Mouse (Mus musculus) v-Abl transformed pro-B cells (cell line): Measurements from ENCODE around the gene Plcb4.
"Not testable (repeated sequence)": the region's sequence is repeated elsewhere in the genome, so short reads cannot be mapped to it uniquely, and the experiment has no call there.

Experiments
- in situ Hi-C, 2 experiments: fragments of 400-800 bp; cut with MboI; formaldehyde crosslinking; loops; one replicate each; pipeline ENCODE4 v1.15.1; 2025; ENCODE audit not compliant: unreplicated experiment in 2 of 2

Gene Plcb4

GRCm38 (mm10) chr2:135983972-135984371, 325.2 kb downstream of the Plcb4 start:
- in situ Hi-C loops: no loop called here

GRCm38 (mm10) chr2:135985536-135986265, 326.9 kb downstream of the Plcb4 start:
- in situ Hi-C loops: no loop called here

- in situ Hi-C loops: not testable (repeated sequence)
Observed at GRCm38 (mm10) chr2:135988475-135988874, 329.7 kb downstream of the Plcb4 start.

- in situ Hi-C loops: not testable (repeated sequence)
Observed at GRCm38 (mm10) chr2:135990686-135991085, 331.9 kb downstream of the Plcb4 start.

GRCm38 (mm10) chr2:135993314-135993713, 334.5 kb downstream of the Plcb4 start:
- in situ Hi-C loops: no loop called here

- in situ Hi-C loops: no loop called here
Observed at GRCm38 (mm10) chr2:135995196-135995595, 336.4 kb downstream of the Plcb4 start.

GRCm38 (mm10) chr2:135996936-135997335, 338.1 kb downstream of the Plcb4 start:
- in situ Hi-C loops: no loop called here

- in situ Hi-C loops: no loop called here
Observed at GRCm38 (mm10) chr2:135997361-135998150, 338.7 kb downstream of the Plcb4 start.

- in situ Hi-C loops: no loop called here
Observed at GRCm38 (mm10) chr2:135998886-135999285, 340.1 kb downstream of the Plcb4 start.

- in situ Hi-C loops: no loop called here
Observed at GRCm38 (mm10) chr2:135999361-135999760, 340.6 kb downstream of the Plcb4 start.

GRCm38 (mm10) chr2:136000933-136001332, 342.1 kb downstream of the Plcb4 start:
- in situ Hi-C loops: no loop called here

GRCm38 (mm10) chr2:136002118-136002517, 343.3 kb downstream of the Plcb4 start:
- in situ Hi-C loops: no loop called here

GRCm38 (mm10) chr2:136003836-136004235, 345.0 kb downstream of the Plcb4 start:
- in situ Hi-C loops: no loop called here

GRCm38 (mm10) chr2:136006280-136006679, 347.5 kb downstream of the Plcb4 start:
- in situ Hi-C loops: no loop called here

GRCm38 (mm10) chr2:136012759-136013158, 353.9 kb downstream of the Plcb4 start:
- in situ Hi-C loops: no loop called here

GRCm38 (mm10) chr2:136048464-136048863, 389.7 kb downstream of the Plcb4 start:
- in situ Hi-C loops: no loop called here

- in situ Hi-C loops: no loop called here
Observed at GRCm38 (mm10) chr2:136050793-136051615, 392.2 kb downstream of the Plcb4 start.

GRCm38 (mm10) chr2:136051688-136052289, 393.0 kb downstream of the Plcb4 start, which contains the start of gene Lamp5:
Lamp5 (plus strand) TSS chr2:136052239.
- in situ Hi-C loops: no loop called here

GRCm38 (mm10) chr2:136057861-136058331, 399.1 kb downstream of the Plcb4 start:
- in situ Hi-C loops: no loop called here

GRCm38 (mm10) chr2:136058398-136058797, 399.6 kb downstream of the Plcb4 start:
- in situ Hi-C loops: no loop called here
